Mouse (Mus musculus) ES-Bruce4 (cell line): ENCODE measurements around the gene Dock10.

Experiments used
- CTCF ChIP-seq: IDR thresholded peaks from one replicate; pipeline ENCODE4 v1.8.1; 2011; ENCODE audit warnings: low read depth, low read length
- EP300 ChIP-seq: IDR thresholded peaks from 2 replicates; pipeline ENCODE4 v1.6.1; 2011; ENCODE audit warnings: low read depth, low read length; ENCODE audit not compliant: insufficient read depth
- POLR2A ChIP-seq: IDR thresholded peaks from one replicate; pipeline ENCODE4 v1.8.1; 2011; ENCODE audit warnings: low read length; ENCODE audit not compliant: insufficient read depth

DNA sequence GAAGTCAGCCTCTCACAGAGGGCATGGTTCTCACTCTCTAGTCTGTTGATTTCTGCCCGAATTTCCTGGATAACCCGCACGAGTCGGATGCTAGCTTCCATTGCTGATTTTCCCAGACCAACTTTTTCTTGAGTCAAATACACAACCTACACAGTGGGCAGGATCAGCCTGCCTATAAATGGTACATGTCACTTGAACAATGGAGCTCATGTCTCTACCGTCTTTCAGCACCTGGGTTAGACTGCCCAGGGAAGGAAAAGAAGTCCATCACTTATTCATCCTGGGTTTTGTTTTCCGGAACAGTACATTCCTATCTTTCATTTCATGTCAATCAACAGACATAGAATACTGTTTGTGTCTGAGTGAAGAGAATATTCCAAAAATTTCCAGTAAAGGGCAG is 297.0 kb downstream of the Dock10 start, which contains the start of gene Gm45261:
- TF ChIP-seq CTCF (no peak), POLR2A (no peak), EP300 (no peak)
